Mouse (Mus musculus) thymus, postnatal 25 days (tissue): ENCODE results near the gene St6galnac5.
"Not testable (repeated sequence)": the region's sequence is repeated elsewhere in the genome, so short reads cannot be mapped to it uniquely, and the experiment has no call there.

Experiments
- DNase-seq: peaks from one replicate; pipeline ENCODE4 v3.0.0; 2022

St6galnac5 gene

DNA sequence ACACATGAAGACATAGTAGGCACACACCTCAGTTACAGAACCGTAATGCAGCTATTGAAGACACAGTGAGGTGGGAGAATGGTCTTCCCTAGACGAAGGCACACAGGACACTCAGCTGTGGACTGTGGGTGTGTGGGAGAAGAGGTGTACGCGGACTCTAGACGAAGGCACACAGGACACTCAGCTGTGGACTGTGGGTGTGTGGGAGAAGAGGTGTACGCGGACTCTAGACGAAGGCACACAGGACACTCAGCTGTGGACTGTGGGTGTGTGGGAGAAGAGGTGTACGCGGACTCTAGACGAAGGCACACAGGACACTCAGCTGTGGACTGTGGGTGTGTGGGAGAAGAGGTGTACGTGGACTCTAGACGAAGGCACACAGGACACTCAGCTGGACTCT is 197.7 kb downstream of the St6galnac5 start:
- not testable (repeated sequence) for DNase-seq

DNA sequence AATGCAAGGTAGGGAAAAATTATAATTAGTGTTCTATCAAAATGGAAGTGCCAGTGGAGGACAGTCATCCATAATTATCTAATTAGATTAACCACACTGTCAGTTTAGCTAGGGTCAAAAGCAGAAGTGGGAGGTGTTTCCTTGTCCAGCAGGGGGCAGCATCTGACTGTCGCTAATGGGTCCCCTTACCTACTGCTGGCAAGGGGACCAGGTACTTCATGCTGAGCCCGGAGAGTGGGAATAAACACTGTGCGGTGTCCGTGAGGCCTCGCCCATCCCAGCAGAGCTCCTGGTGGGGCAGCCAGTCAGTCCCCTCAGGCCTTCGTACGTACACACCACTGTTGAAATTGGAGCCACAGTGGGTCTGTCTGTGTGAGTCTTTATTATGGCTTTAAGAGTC is 198.3 kb downstream of the St6galnac5 start:
- DNase-seq: peak; percentile 73

DNA sequence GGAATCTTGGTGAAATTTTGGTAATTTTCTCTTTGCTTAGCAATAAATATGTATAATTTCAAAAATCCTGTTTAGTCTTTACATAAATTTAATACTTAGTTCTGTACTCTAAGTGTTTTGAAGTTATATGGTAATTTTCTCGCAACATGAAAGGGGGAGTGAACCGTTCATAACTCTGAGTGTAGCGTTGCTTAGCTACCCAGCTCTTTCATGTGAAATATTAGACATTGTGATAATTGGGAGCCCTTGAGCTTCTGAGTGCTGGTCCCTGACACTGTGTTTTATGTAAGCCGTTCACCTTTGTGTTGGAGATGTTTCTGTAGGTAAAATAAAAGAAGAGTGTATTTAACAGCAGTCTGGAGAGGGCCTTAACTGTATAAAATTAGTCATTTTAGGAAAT is 202.2 kb downstream of the St6galnac5 start:
- DNase-seq: no peak

DNA sequence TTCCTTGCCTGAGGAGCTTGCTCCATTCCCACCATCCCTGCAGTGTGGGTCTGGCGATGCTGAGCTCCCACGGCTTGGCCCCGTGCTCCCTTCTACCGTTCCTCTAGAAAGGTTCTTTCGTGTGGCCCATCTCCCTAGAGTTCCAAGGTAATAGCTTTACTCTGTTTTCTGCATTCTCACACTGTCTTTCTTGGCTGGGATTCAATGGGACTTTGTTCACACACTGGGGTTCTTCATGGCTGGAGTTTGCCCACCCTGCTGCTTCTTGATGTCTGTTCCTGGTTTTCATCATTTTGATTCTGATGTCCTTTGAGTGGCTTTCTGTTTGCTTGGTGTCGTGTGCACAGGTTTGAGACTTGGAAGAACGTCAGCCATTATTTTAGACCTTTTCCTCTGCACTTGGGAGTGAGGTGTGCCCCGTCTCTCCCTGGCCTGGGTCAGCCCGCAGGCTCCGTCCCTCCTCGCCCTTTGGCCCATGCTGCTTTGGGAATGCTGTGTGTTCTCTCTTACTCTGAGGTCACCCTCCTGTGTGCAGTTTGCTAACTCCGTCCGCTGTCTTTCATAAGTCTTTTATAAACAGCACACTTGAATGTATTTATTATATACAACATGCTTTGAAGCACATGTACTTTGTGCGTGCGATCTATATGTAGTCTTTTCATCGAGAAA is 205.0 kb downstream of the St6galnac5 start:
- no peak for DNase-seq

DNA sequence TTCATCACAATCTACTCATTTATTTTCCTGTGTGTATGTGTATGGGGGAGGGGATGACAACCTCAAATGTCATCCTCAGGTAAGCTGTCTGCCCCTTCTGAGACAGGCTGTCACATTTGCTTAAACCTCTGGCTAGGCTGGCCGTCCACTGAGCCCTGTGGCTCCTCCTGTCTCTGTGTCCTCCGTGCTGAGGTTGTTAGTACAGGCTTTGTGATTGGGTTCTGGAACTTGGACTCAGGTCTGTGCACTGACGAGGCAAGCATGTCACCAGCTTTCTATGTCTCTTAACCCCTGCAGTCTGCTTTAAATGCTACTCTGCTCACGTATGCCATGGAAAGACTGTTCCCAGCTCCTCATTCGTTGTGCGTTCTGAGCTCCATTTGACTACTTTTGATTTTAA is 205.7 kb downstream of the St6galnac5 start:
- no peak for DNase-seq

DNA sequence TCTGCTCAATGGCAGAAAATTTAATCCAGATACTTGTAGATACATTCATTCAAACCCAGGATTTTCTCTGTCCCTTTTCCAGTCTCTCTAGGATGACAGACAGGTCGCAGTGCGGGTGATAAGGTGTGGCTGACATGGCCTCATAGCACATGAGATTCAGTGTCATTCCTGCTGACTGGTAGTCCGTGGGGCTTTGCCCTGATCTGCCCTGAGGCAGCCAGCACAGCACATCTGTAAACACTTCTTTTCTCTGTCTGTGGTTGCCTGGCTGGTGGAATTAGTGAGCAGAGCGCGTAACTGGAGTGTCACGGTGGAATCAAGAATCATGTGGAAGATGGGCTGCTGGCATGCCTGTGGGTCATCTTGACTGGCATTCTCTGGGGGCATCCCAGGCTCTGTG is 212.0 kb downstream of the St6galnac5 start:
- DNase-seq: no peak

DNA sequence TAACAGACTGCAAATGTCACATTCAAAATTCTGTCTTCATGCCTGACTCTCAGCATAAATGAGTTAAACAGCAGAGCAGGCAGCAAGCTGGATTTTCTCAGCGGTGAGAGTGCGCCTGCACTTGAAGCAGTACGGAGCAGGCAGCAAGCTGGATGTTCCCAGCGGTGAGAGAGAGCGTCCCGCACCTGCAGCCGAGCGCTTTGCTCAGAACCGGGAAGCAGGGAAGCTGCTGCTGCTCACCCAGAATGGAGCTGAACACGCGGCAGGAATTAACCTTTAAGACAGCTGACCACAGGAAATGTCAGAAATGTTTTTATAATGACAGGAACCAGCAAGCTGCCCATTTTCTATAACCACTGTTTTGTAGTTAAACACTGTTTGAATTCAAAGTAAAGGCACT is 214.6 kb downstream of the St6galnac5 start:
- DNase-seq: no peak
